Mouse (Mus musculus) cerebellum, adult 2 months (tissue): ENCODE measurements at regions not wholly inside any gene's neighbourhood (a gene's known extent, or its start where the extent isn't known, plus 50 kb on each side); places are given as distances from the start of the nearest gene placed in this dataset.

ENCODE experiments used
- CTCF ChIP-seq: fragments of 200-500 bp; IDR thresholded peaks from 2 replicates; pipeline ENCODE4 v1.5.1; 2011; ENCODE audit warnings: low read depth, mild to moderate bottlenecking, control low read depth, low read length, moderate library complexity, borderline replicate concordance; ENCODE audit not compliant: insufficient read depth
- POLR2A ChIP-seq: fragments of 200-500 bp; IDR thresholded peaks from 2 replicates; pipeline ENCODE4 v1.6.1; 2011; ENCODE audit warnings: low read length, control low read depth, borderline replicate concordance; ENCODE audit not compliant: insufficient read depth

- TF ChIP-seq POLR2A (no peak), CTCF (no peak)
Measured at GRCm38 (mm10) chr19:6666187-6666722, 123.4 kb upstream of the Slc22a12 start.
